Mouse (Mus musculus): ENCODE data around the gene Ccdc88c. TPM values are rescaled to one million over a fixed set of nuclear protein-coding genes. Genes with fewer than 3 reads are reported as not detected.
A peak's percentile ranks its signal among the peaks of the same experiment; 100 is the strongest.
"Not testable (repeated sequence)": the region's sequence is repeated elsewhere in the genome, so short reads cannot be mapped to it uniquely, and the experiment has no call there.

Ccdc88c gene
- polyA plus RNA-seq, 1 experiment from 2014 or later = 16.5 TPM

GRCm38 (mm10) chr12:101015926-101016325 lies 12.9 kb downstream of the Ccdc88c start:
- Histone ChIP-seq H3K27me3 (0 out of 2 replicates have a peak, but pooled peaks cover 2% of the 10 kb centered on the region), H3K9ac (replicated peaks) (no peak overlapping the region), H3K4me2 (replicated peaks) (no peak overlapping the region), H3K4me1 (replicated peaks) (peaks cover 75% of the 10 kb centered on the region), H3K9me3 (no peaks in the 10 kb centered on the region), H3K36me3 (peaks cover 4% of the 10 kb centered on the region), H3K27ac (no peak overlapping the region), H3K4me3 (replicated peaks) (no peak overlapping the region)
- 56% methylated on average over 4 of the region's 4 CpGs for WGBS
- no peak; the same call in 1 of the 2 replicates for ATAC-seq

- H3K27me3 ChIP-seq = 0 out of 2 replicates have a peak, but pooled peaks cover 2% of the 10 kb centered on the region
- H3K4me3 ChIP-seq (replicated peaks) = no peak overlapping the region
- peaks cover 75% of the 10 kb centered on the region for H3K4me1 ChIP-seq (replicated peaks)
- no peak for ATAC-seq
- no peaks in the 10 kb centered on the region for H3K36me3 ChIP-seq
- no peak overlapping the region for H3K27ac ChIP-seq
- H3K9me3 ChIP-seq = no peaks in the 10 kb centered on the region
- no peak overlapping the region for H3K9ac ChIP-seq (replicated peaks)
- 89% methylated on average over 11 of the region's 11 CpGs for WGBS
- H3K4me2 ChIP-seq (replicated peaks) = no peak overlapping the region
Observed at GRCm38 (mm10) chr12:101015165-101015560, 13.7 kb downstream of the Ccdc88c start.

DNA sequence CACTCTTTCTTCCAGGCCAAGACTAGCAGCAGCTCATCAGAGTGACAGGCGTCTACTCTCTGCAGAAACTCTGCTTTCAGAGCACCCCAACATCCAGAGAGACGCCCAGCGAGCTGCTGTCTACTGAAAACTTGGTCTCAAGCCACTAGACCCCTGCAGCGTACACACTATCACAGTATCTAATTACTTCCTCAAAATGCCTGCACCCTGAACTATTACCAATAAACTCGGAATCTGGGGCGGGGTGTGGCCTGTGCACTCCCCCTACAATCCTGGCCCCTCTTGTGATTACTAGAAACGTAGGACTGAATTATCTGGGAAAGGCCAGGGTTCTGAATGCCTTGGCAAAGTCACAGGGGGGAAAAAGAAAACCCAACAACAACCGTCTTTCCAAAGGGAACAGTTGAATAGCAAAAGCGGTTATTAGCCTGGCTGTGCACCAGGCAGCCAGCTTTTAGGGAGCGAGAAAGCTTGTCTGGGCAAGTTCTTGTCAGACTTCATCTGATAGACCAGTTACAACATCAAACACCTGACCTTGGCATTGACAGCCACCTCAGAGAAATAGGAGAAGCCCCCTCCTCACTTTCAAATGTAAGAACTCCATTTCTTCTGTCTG lies 14.2 kb downstream of the Ccdc88c start:
- Histone ChIP-seq H3K4me1 (replicated peaks) (peaks cover 72% of the 10 kb centered on the region), H3K4me3 (replicated peaks) (no peak overlapping the region), H3K4me2 (replicated peaks) (no peak overlapping the region), H3K36me3 (no peaks in the 10 kb centered on the region), H3K27me3 (0 out of 2 replicates have a peak, but pooled peaks cover 2% of the 10 kb centered on the region), H3K9me3 (no peaks in the 10 kb centered on the region), H3K9ac (replicated peaks) (no peak overlapping the region), H3K27ac (no peak overlapping the region)
- WGBS = 81% methylated on average over 10 of the region's 10 CpGs
- no peak for ATAC-seq

GRCm38 (mm10) chr12:101013668-101014067 lies 15.2 kb downstream of the Ccdc88c start:
- H3K4me3 ChIP-seq (replicated peaks); H3K9me3 ChIP-seq; H3K9ac ChIP-seq (replicated peaks); H3K4me2 ChIP-seq (replicated peaks); H3K27ac ChIP-seq; H3K36me3 ChIP-seq; ATAC-seq; H3K27me3 ChIP-seq: not testable (repeated sequence)
- 92% methylated on average over 9 of the region's 9 CpGs for WGBS
- peaks cover 67% of the 10 kb centered on the region for H3K4me1 ChIP-seq (replicated peaks)

- no peak for ATAC-seq
- no peak overlapping the region for H3K4me2 ChIP-seq (replicated peaks)
- 40% methylated on average over 8 of the region's 8 CpGs for WGBS
- H3K4me1 ChIP-seq (replicated peaks) = peaks cover 67% of the 10 kb centered on the region
- H3K9ac ChIP-seq (replicated peaks) = no peak overlapping the region
- H3K9me3 ChIP-seq = no peaks in the 10 kb centered on the region
- no peak overlapping the region for H3K4me3 ChIP-seq (replicated peaks)
- H3K27ac ChIP-seq = no peak overlapping the region
- H3K36me3 ChIP-seq = no peaks in the 10 kb centered on the region
- 0 out of 2 replicates have a peak, but pooled peaks cover 2% of the 10 kb centered on the region for H3K27me3 ChIP-seq
Observed at GRCm38 (mm10) chr12:101013078-101013665, 15.7 kb downstream of the Ccdc88c start.

DNA sequence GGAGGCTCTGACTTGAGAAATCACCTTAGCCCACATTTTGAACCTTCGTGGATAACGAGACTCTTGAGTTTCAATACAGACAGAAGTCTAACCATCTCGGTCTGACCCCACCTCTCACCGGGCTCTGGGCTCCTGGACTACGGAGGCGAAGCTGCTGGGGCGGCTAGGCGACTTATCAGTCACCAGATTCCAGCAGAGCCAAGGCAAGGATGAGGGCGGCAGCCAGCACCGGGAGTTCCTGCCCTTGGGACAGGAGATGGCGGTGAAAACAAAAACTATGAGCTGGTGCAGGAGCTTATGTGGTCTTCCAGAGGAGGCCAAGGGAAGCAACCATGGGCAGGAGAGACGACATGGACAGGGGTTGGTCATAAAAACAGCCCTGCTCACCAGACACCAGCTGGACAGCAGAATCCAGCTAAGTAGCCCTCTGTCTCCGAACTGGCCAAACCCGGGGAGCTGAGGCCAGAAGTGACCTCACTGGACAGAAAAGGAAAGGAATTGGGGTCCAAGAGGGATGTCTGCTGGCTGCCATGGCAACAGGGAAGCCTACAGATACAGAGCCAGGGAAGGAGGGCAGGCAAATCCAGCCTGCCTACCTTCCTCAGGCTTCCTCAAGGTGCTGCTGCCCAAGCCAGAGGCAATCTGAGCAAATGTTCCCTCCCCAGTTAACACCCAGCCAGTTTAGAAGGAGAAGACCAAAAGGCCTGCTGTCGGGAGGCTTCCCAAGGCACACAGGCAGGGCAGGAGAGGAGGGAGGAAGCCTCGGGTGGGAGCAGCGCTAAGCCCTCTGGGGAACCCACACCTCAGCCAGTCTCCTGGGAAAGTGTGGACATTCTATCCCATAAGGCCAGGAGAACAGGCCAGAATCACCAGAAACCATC lies 16.4 kb downstream of the Ccdc88c start:
- no peak for ATAC-seq
- peaks cover 67% of the 10 kb centered on the region for H3K4me1 ChIP-seq (replicated peaks)
- H3K4me2 ChIP-seq (replicated peaks) = no peak overlapping the region
- no peak overlapping the region for H3K4me3 ChIP-seq (replicated peaks)
- H3K9me3 ChIP-seq = no peaks in the 10 kb centered on the region
- 0 out of 2 replicates have a peak, but pooled peaks cover 2% of the 10 kb centered on the region for H3K27me3 ChIP-seq
- no peak overlapping the region for H3K27ac ChIP-seq
- H3K36me3 ChIP-seq = no peaks in the 10 kb centered on the region
- no peak overlapping the region for H3K9ac ChIP-seq (replicated peaks)
- 36% methylated on average over 17 of the region's 17 CpGs for WGBS

DNA sequence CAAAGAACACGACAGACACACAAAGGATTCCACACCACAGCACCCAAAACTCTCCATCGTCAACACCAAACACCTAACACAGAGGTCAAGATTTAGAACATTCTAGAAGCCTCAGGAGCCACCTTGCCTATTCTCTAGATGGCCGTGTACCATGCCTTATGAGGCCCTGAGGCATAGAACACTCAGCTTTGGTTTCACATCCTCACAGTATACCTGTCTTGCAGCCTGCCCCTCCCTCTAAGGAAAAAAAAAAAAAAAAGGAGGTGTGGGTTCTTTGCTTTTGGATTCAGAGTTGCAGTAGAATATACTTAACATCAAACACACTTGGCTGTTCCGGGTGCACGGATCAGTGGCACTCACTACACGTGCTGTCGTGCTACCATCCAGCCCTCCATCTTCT lies 17.8 kb downstream of the Ccdc88c start:
- Histone ChIP-seq H3K4me1 (replicated peaks) (peaks cover 68% of the 10 kb centered on the region), H3K4me3 (replicated peaks) (no peak overlapping the region), H3K9me3 (no peaks in the 10 kb centered on the region), H3K27me3 (0 out of 2 replicates have a peak, but pooled peaks cover 2% of the 10 kb centered on the region), H3K36me3 (no peaks in the 10 kb centered on the region), H3K9ac (replicated peaks) (no peak overlapping the region), H3K4me2 (replicated peaks) (no peak overlapping the region), H3K27ac (no peak overlapping the region)
- WGBS = 92% methylated on average over 7 of the region's 7 CpGs
- ATAC-seq = no peak

DNA sequence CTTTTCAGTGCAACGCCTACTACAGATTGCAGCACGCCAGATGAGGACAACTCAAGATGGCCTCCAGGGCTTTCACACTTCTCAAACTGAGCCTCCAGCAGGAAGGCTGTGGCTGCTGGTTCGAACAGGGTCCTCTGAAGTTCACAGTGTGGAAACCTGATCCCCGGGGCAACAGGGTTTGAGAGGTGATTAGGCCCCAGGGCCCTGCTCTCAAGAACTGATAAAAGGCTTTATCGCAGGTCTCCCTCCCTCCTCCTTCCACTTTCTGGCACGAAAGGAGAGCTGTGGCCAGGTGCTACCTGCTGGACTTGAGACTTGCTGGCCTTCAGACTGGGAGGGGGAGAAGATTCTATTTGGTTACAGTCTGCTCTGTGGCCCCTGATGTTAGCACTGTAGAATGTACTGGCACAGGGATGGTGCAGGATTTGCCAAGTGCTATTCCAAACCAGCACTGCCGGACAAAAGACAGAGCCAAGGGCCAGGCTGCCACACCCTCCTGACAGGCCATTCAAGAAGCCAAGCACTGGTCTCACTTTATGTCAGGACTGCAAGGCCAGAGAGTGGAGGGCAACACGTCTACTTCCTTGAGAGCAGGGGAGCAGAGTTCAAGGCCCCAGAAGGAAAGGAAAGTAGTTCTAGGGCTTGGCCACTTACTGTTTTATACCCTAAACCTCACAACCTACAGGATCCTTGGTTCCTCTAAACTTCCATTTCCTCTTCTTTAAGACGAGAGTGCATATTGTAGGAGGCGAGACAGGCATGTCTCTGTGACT lies 18.5 kb downstream of the Ccdc88c start:
- H3K4me3 ChIP-seq (replicated peaks) = no peak overlapping the region
- no peaks in the 10 kb centered on the region for H3K9me3 ChIP-seq
- WGBS = 73% methylated on average over 10 of the region's 10 CpGs
- H3K36me3 ChIP-seq = no peaks in the 10 kb centered on the region
- no peak for ATAC-seq
- H3K27me3 ChIP-seq = 0 out of 2 replicates have a peak, but pooled peaks cover 2% of the 10 kb centered on the region
- H3K4me1 ChIP-seq (replicated peaks) = peaks cover 68% of the 10 kb centered on the region
- H3K9ac ChIP-seq (replicated peaks) = no peak overlapping the region
- H3K4me2 ChIP-seq (replicated peaks) = no peak overlapping the region
- no peak overlapping the region for H3K27ac ChIP-seq

GRCm38 (mm10) chr12:101009225-101009624 lies 19.6 kb downstream of the Ccdc88c start:
- WGBS = 87% methylated on average over 4 of the region's 4 CpGs
- H3K4me1 ChIP-seq (replicated peaks) = peaks cover 65% of the 10 kb centered on the region

DNA sequence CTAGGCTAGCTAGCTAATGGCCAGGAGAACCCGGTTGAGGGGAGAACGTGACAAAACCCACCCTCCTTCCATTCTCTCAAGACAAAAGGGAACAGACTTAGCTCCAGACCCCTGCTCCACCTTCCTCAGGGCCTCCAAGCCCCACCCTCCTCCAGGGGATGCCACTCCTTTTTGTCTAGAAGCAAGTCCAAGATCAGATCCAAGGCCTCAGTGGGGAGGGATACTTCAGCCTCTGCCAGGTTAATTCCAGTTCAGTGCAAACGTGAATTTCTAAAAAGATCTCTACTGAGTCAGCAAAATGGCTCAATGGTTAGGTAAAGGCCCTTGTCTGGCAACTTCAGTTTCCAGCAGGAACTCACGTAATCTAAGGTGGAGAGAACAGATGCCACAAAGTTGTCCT lies 20.2 kb downstream of the Ccdc88c start:
- WGBS = 25% methylated on average over 4 of the region's 4 CpGs
- Histone ChIP-seq H3K4me1 (replicated peaks) (peaks cover 65% of the 10 kb centered on the region), H3K4me2 (replicated peaks) (no peak overlapping the region), H3K9me3 (no peaks in the 10 kb centered on the region), H3K36me3 (no peaks in the 10 kb centered on the region), H3K9ac (replicated peaks) (no peak overlapping the region), H3K27ac (no peak overlapping the region), H3K27me3 (no peaks in the 10 kb centered on the region), H3K4me3 (replicated peaks) (no peak overlapping the region)
- ATAC-seq = no peak

More at GRCm38 (mm10) chr12:101009225-101009624, 19.6 kb downstream of the Ccdc88c start:
- no peak overlapping the region for H3K4me3 ChIP-seq (replicated peaks)
- no peak overlapping the region for H3K27ac ChIP-seq
- no peak for ATAC-seq
- H3K9me3 ChIP-seq = no peaks in the 10 kb centered on the region
- H3K27me3 ChIP-seq = 0 out of 2 replicates have a peak, but pooled peaks cover under 1% of the 10 kb centered on the region
- H3K9ac ChIP-seq (replicated peaks) = no peak overlapping the region
- no peak overlapping the region for H3K4me2 ChIP-seq (replicated peaks)
- no peaks in the 10 kb centered on the region for H3K36me3 ChIP-seq

DNA sequence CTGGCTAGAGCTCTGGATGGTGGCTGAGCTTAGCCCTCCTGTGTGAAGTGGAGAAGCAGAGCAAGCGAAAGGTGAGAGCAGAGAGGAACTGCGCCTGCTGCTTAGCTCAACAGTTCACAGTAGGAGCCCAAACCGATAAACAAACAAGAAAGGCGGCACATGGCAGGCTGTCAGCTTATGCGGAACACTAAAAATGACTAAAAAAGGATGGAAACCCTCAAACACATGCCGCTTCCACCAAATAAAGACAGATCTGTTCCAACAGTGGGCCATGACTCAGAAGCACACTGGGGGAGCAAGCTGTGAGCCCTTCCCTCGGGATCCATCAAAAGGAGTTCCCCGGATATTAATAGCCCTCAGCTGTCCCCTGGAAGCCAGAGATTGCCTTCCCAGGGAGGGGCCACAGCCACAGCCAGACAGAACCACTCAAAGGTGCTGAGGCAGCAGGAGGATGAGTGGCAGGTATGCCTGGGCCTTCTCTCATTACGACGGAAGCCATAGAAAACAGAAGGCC lies 20.8 kb downstream of the Ccdc88c start:
- no peak for ATAC-seq
- Histone ChIP-seq H3K4me1 (replicated peaks) (peaks cover 65% of the 10 kb centered on the region), H3K27me3 (no peaks in the 10 kb centered on the region), H3K27ac (0 out of 2 replicates have a peak overlapping the region, but pooled peaks have one; percentile 33), H3K9me3 (no peaks in the 10 kb centered on the region), H3K9ac (replicated peaks) (no peak overlapping the region), H3K4me3 (replicated peaks) (no peak overlapping the region), H3K36me3 (no peaks in the 10 kb centered on the region), H3K4me2 (replicated peaks) (no peak overlapping the region)
- 27% methylated on average over 10 of the region's 10 CpGs for WGBS

All from midbrain, embryonic 13.5 days (tissue).